Mouse (Mus musculus): Measurements from ENCODE around the gene Cgrrf1. TPM values are rescaled to one million over a fixed set of nuclear protein-coding genes. Genes with fewer than 3 reads are reported as not detected.
"Not testable (repeated sequence)": the region's sequence is repeated elsewhere in the genome, so short reads cannot be mapped to it uniquely, and the experiment has no call there.

The Cgrrf1 gene
- polyA plus RNA-seq, 1 experiment from 2014 or later = 29.1 TPM

DNA sequence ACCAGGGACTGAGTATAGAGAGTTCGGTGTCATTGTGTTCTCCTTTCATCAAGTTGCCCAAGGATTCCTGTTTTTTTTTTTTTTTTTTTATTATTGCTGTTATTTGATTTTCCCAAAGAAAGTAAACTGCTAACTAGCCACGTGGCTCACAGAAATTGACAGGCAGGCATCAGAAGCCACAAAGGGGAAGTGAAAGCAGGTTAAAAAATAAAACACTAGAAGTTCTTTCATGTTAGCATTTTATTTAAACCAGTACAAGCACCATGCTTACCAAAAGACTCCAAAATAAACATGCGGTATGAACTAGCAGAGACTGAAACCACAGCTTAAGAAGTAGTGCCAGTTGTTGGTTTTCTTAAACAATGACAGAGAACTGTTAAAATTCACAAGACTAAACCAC lies 24.0 kb upstream of the Cgrrf1 start:
- H3K27ac ChIP-seq = peak overlapping the region; percentile 32
- 3% methylated on average over 3 of the region's 3 CpGs for WGBS (ENCODE audit: missing documents)
- H3K4me3 ChIP-seq (ENCODE audit: inconsistent target) = no peak overlapping the region
- H3K79me2 ChIP-seq (ENCODE audit: inconsistent target) = no peaks in the 10 kb centered on the region
- H3K36me3 ChIP-seq (ENCODE audit: inconsistent target) = peaks cover 21% of the 10 kb centered on the region

DNA sequence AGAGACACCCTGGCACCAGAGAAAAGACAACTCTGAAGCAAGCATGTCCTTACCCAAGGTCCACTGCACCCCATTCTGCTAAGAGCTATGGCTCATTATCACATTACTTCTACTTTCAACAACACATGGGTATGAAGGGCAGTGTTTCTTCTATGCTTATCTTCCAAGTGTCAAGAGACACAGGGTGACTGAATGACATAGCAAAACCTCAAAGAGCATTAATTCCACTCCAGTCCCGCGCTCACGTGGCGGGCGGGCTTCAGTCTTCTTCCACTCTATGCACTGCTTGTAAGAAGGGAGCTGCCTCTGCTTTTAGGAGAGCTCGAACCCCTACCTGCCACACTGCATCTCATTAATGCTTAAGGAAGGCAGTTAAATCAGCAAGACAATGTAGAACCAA lies 16.3 kb upstream of the Cgrrf1 start:
- Histone ChIP-seq H3K79me2 (ENCODE audit: inconsistent target) (peaks cover 76% of the 10 kb centered on the region), H3K36me3 (ENCODE audit: inconsistent target) (peaks cover 59% of the 10 kb centered on the region), H3K27ac (no peak overlapping the region), H3K4me3 (ENCODE audit: inconsistent target) (no peak overlapping the region)
- WGBS (ENCODE audit: missing documents) = 94% methylated on average over 6 of the region's 6 CpGs

DNA sequence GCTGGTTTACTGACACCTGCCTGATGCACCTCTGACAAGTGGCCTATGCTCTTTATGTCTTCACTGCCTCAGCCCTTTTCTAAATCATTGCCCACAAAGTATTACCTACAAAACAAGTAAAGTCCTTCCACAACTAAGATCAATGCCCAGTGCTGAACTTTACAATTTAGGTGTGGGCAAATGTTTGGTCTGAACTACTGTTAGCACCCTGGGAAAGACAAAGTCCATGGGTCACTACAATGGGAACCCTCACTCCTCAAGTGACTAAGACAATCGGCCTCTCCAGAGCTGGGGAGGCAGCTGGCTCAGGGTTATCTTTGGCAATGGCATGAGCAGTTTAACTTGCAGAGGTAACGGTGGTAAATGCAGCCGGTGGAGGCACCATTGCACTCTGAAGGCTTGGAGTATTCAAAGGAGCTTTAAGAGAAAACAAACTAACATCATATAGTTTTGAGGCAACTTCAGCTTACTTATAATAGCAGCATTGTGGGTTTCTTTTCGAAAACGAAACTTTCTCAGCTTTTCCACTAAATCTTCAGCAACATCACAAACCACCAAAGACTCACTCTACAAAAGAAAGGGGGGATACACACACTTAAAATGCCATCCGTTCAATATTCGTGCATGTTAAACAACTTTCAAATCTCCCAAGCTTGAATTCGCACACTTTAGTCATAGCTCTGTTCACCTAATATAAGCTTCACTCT lies 14.9 kb upstream of the Cgrrf1 start:
- WGBS (ENCODE audit: missing documents) = 92% methylated on average over 7 of the region's 8 CpGs
- Histone ChIP-seq H3K79me2 (ENCODE audit: inconsistent target) (peaks cover 88% of the 10 kb centered on the region), H3K4me3 (ENCODE audit: inconsistent target) (no peak overlapping the region), H3K36me3 (ENCODE audit: inconsistent target) (peaks cover 47% of the 10 kb centered on the region), H3K27ac (no peak overlapping the region)

DNA sequence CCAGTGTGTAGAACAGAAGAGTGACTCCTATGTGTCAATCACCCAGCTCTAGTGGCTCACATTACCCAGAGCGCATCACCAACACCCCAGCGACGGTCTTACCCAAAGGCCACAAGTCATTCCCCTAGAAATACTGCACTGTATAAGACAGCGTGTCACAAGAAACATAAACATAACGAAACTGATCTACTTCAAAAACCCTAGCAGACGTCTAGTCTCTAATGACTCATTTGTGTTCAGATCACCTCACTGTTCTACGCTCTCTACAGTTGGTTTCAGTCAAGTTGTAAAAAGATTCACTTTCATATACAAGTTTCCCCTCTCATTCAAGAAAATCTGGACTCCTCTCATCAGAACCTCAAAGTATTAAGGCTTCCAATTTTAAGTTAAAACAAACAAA lies 13.2 kb upstream of the Cgrrf1 start:
- H3K79me2 ChIP-seq (ENCODE audit: inconsistent target) = peaks cover 81% of the 10 kb centered on the region
- 95% methylated on average over 7 of the region's 7 CpGs for WGBS (ENCODE audit: missing documents)
- H3K36me3 ChIP-seq (ENCODE audit: inconsistent target) = peaks cover 30% of the 10 kb centered on the region
- no peak overlapping the region for H3K4me3 ChIP-seq (ENCODE audit: inconsistent target)
- no peak overlapping the region for H3K27ac ChIP-seq

DNA sequence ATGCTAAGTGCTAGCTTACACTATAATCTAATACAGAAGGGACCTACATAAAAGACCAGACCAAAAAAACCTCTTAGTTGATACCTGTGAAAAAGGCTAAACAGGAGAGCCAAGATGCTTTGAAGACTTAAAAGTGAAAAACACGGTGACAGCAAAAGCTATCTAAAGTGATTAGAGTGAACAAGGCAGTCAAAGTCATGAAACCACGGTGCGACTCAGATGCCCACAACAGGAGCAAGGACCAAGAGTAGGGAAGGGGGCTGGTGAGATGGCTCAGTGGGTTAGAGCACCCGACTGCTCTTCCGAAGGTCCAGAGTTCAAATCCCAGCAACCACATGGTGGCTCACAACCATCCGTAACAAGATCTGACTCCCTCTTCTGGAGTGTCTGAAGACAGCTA lies 12.0 kb upstream of the Cgrrf1 start:
- Histone ChIP-seq H3K79me2 (ENCODE audit: inconsistent target) (peaks cover 69% of the 10 kb centered on the region), H3K36me3 (ENCODE audit: inconsistent target) (peaks cover 21% of the 10 kb centered on the region)
- WGBS (ENCODE audit: missing documents) = 84% methylated on average over 3 of the region's 6 CpGs
- not testable (repeated sequence) for H3K27ac ChIP-seq; H3K4me3 ChIP-seq (ENCODE audit: inconsistent target)

DNA sequence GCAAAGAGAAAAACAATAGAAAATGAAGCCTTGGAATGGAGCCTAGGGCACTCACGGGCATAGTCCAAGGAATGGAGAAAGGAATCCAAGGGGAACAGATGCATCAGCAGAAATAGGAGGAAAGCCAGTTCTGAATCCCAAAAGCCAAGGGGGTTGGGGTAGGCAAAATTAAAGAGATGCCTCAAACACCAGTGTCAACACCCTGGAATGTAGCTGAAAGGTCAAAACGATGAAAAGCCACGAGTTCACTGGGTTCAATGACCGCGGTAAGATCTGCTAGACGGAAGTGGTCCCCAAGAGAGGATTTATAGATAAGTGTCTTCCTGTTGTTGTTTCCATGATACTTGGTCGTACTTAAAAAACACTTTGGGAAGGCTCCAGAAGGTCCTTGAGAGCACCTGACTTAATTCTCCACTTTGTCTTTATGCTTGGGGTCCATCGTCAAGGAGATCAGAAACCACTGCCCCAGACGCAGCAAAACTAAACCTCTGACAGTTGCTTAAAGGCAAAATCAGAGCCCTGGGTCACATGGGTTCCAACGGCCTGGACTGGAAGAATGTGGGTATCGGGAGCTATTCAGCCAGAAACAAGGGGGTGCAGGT lies 10.6 kb upstream of the Cgrrf1 start:
- WGBS (ENCODE audit: missing documents) = 0% methylated on average over 11 of the region's 11 CpGs
- H3K79me2 ChIP-seq (ENCODE audit: inconsistent target) = peaks cover 54% of the 10 kb centered on the region
- H3K27ac ChIP-seq = peak overlapping the region; percentile 90

DNA sequence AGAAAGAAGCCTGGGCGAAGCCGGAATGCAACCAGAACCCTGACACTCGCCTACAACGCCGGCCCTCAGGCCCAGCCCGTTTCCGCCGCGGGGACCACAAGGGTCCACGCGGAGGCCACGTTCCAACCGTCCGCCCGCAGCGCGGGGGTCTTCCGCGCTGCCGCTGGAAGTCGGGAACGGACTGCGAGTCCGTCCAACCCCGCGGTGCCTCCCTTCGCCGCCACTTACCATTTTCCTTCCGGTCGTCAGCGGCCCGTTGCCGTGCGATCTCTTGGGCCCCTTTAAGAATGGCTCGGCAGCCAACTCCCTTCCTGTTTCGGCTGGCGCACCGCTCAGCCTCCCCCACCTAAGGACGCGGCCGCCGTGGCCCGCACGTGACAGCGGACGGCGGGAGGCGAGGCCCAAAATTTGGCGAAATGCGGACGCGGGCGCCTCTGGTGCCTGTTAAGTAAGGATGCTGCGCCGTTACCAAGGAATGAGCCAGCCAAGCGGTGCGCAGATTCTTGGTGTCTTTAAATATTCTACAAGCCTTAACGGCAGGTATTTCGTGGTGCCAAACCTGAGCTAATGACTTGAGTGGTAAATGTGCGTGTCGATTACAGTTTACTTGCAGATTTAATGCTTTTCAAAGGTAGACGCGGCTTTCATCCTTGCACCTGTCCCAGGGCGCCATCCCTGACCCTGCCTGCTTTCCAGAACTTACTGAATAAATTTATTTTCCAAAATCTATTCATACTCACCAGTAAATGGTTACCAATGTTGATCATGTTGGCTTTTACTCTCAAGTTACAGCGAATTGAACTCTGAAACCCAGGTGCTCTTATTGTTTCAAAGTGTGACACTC lies 9.8 kb upstream of the Cgrrf1 start, which contains the start of gene Gmfb:
Gene Gmfb (minus strand): TSS at position 370 of the 844 bp plus-strand sequence.
- 1% methylated on average over 65 of the region's 65 CpGs for WGBS (ENCODE audit: missing documents)
- Histone ChIP-seq H3K27ac (peak within 1 kb of the TSS; percentile 90), H3K79me2 (ENCODE audit: inconsistent target) (peaks cover 47% of the 10 kb centered on the region), H3K36me3 (ENCODE audit: inconsistent target) (peaks cover 4% of the 10 kb centered on the region; the same call in 1 of the 2 replicates), H3K4me3 (ENCODE audit: inconsistent target) (peak within 1 kb of the TSS; percentile 90)

More for the DNA sequence above, 10.6 kb upstream of the Cgrrf1 start:
- Histone ChIP-seq H3K4me3 (ENCODE audit: inconsistent target) (peak overlapping the region; percentile 90), H3K36me3 (ENCODE audit: inconsistent target) (peaks cover 11% of the 10 kb centered on the region)

DNA sequence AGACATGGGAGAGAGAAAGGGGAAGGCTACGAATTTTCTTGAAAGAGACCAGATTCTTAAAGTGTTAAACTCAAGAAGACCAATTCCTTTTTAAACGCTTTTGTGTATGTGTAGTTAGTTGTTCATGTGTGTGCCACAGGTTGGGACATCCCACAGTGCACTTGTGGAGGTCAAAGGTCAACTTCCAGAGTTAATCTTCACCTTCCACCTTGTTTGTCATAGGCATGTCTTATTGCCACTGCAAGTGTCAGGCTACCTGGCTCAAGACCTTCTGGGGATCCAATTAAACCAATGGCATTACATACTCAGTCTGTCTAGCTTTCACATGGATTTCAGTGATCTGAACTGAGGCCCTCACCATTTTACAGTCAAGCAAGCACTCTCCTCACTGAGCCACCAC lies 7.9 kb upstream of the Cgrrf1 start:
- Histone ChIP-seq H3K27ac (no peak overlapping the region), H3K36me3 (ENCODE audit: inconsistent target) (no peaks in the 10 kb centered on the region), H3K4me3 (ENCODE audit: inconsistent target) (no peak overlapping the region), H3K79me2 (ENCODE audit: inconsistent target) (peaks cover 28% of the 10 kb centered on the region)
- 100% methylated on average over 2 of the region's 2 CpGs for WGBS (ENCODE audit: missing documents)

DNA sequence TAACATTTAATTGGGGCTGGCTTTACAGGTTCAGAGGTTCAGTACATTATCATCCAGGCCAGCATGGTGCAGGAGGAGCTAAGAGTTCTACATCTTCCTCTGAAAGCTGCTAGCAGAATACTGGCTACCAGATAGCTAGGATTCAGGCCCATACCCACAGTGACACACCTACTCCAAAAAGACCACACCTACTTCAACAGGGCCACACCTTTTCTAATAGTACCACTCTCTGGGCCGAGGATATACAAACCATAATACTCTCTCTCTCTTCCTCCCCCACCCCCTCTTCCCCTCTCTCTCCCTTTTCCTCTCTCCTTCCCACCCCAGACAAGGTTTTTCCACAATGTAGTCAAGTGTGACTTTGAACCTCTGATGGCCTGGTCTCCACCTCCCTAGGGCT lies 4.5 kb upstream of the Cgrrf1 start:
- H3K27ac ChIP-seq = no peak overlapping the region
- H3K4me3 ChIP-seq (ENCODE audit: inconsistent target) = no peak overlapping the region
- WGBS (ENCODE audit: missing documents) = 90% methylated on average over 1 of the region's 1 CpGs
- H3K36me3 ChIP-seq (ENCODE audit: inconsistent target) = no peaks in the 10 kb centered on the region
- H3K79me2 ChIP-seq (ENCODE audit: inconsistent target) = peaks cover 16% of the 10 kb centered on the region

DNA sequence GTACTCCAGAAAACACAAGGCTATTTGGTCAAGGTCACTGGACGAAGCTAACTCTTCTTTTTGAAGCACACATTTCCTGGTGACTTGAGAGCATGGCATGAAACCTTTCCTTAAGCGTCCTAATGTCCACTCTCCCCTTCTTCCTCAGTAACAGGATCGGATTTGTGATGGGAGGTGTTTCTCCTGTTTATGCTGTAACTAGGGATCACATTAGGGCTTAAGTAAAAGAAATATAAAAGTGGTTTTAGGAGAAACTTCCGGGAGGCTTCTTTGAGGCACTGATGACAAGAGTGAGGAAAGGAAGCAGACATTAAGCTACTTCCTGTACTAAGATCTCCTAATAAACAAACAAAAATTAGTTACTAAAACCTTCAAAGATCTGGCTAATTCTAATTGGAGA lies 630 bp upstream of the Cgrrf1 start:
- Histone ChIP-seq H3K79me2 (ENCODE audit: inconsistent target) (peaks cover 55% of the 10 kb centered on the region), H3K27ac (peak overlapping the region; percentile 71), H3K4me3 (ENCODE audit: inconsistent target) (peak overlapping the region; percentile 64), H3K36me3 (ENCODE audit: inconsistent target) (no peaks in the 10 kb centered on the region)
- 0% methylated on average over 4 of the region's 4 CpGs for WGBS (ENCODE audit: missing documents)

DNA sequence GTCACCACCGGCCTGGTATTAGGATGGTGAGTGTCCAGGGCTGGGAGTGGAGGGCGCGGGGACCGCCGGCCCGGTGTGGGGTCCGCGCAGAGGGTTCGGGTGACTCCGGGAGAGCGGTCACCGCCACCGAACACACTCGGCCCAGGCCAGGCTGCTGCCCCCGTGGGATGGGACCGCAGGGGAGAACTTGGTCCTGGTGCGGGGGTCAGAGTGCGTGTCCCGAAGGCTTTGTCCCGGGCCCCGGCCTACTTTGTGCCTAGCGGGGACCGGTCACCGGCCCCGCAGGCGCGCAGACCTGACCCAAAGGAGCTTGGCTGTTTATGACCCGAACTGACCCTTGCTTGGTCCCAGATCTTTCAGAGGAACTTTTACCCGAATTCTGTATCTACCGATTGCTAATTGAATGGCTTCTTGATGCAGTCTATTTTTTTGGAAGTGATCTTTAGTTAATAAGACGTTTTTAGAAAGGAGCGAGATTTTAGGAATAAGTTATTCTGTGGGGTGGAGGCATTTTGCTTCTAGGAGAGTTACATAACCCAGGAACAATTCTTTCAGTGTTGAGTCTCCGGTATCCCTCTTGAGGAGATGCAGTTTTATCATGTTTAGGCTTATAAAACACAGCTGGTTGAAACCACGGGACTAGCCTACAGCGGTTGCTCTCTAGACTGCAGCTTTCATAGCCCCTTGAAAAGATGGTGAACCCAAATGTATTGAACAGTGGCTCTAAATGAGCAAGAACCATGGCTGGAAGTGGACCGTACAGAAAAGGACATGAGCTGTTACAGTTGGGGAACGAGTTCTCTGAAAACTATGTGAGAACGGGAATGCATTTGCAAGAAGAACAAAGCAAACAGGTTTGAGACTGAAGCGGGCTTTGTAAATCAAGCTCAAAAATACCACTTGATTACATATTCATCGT lies 688 bp downstream of the Cgrrf1 start:
- WGBS (ENCODE audit: missing documents) = 9% methylated on average over 39 of the region's 40 CpGs
- H3K4me3 ChIP-seq (ENCODE audit: inconsistent target) = peak overlapping the region; percentile 64
- H3K27ac ChIP-seq = no peak overlapping the region
- no peaks in the 10 kb centered on the region for H3K36me3 ChIP-seq (ENCODE audit: inconsistent target)
- peaks cover 68% of the 10 kb centered on the region for H3K79me2 ChIP-seq (ENCODE audit: inconsistent target)

DNA sequence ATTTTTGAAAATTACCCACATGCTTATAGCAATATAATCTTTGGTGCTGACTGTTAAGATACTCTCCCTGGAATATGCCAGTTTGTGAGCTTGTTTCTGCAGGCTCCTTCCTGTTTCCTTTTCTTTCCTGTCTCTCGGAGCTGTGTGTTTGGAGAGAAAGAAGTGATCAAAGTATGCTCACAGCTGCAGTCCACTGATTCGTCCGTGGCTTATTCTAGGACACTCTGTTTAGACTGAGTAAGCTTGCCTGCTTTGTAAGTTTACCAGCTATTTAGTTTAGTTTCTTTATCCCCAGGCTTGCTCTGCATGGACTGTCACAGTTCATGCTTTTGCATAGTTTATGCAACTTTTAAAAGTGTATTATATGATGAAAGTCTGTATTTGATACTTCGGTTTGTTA lies 7.4 kb downstream of the Cgrrf1 start:
- no peak overlapping the region for H3K4me3 ChIP-seq (ENCODE audit: inconsistent target)
- H3K79me2 ChIP-seq (ENCODE audit: inconsistent target) = peaks cover 48% of the 10 kb centered on the region
- H3K36me3 ChIP-seq (ENCODE audit: inconsistent target) = peaks cover 22% of the 10 kb centered on the region
- 93% methylated on average over 4 of the region's 4 CpGs for WGBS (ENCODE audit: missing documents)
- H3K27ac ChIP-seq = no peak overlapping the region

DNA sequence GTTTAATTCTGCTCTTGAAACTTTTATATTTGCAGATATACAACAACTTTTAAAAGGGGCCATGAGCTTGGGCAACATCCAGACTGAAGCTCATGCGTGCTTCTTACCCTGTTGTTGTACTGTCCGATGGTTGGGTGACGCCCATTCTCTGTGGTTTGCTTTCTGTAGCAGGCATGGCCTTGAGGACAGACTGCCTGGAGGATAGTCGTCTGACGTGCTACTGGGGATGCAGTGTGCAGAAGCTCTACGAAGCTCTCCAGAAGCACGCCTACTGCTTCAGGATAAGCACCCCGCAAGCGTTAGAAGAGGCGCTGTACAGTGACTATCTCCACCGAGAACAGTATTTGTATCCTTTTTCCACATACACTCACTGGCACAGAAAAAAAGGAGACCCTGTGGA lies 13.8 kb downstream of the Cgrrf1 start:
- Histone ChIP-seq H3K4me3 (ENCODE audit: inconsistent target) (no peak overlapping the region), H3K79me2 (ENCODE audit: inconsistent target) (no peaks in the 10 kb centered on the region), H3K27ac (no peak overlapping the region), H3K36me3 (ENCODE audit: inconsistent target) (peaks cover 15% of the 10 kb centered on the region)
- 94% methylated on average over 11 of the region's 11 CpGs for WGBS (ENCODE audit: missing documents)

DNA sequence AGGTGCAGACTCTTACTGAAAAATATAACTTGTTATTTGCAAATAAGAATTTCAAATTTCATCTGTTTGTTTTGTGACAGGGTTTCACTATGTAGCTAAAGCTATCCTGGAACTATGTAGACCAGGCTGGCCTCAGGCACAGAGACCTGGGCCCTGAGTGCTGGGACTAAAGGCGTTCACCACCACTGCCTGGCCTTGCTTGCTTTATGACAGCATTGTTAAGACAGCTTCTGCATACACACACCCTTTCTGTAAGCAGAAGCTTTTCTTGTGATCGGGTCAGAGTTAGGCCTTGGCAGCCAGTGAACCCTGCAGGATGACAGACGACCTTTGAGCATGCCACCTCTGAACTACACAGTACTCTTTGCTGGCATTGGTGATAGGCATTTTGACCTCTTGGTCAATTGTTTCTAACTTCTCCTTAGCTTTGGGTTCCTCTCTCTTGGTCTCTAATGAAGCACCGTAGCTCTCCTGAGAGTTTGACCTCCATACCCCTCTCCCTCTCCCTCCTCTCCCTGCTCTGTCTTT lies 16.2 kb downstream of the Cgrrf1 start:
- Histone ChIP-seq H3K27ac (no peak overlapping the region), H3K4me3 (ENCODE audit: inconsistent target) (no peak overlapping the region), H3K79me2 (ENCODE audit: inconsistent target) (no peaks in the 10 kb centered on the region), H3K36me3 (ENCODE audit: inconsistent target) (no peaks in the 10 kb centered on the region; the same call in 1 of the 2 replicates)
- 94% methylated on average over 4 of the region's 4 CpGs for WGBS (ENCODE audit: missing documents)
